Mouse (Mus musculus) ZHBTc4 (cell line): ENCODE data around the gene Dab2ip.

Source experiments
- DNase-seq: peaks from one replicate; pipeline ENCODE4 v3.0.0-alpha.2; 2011; ENCODE audit warnings: low read depth, low spot score

The Dab2ip gene

GRCm38 (mm10) chr2:35557911-35558825, at the start of gene Dab2ip:
Gene Dab2ip (plus strand): TSS chr2:35558266.
- peak; percentile 38 for DNase-seq

- no peak for DNase-seq
Measured at GRCm38 (mm10) chr2:35508597-35509342, 49.3 kb upstream of the Dab2ip start.

- peak; percentile 77 for DNase-seq
Measured at GRCm38 (mm10) chr2:35509343-35509667, 48.8 kb upstream of the Dab2ip start.

- no peak for DNase-seq
Measured at GRCm38 (mm10) chr2:35509888-35510287, 48.2 kb upstream of the Dab2ip start.

GRCm38 (mm10) chr2:35510920-35511319, 47.1 kb upstream of the Dab2ip start:
- peak; percentile 60 for DNase-seq

- no peak for DNase-seq
Measured at GRCm38 (mm10) chr2:35512226-35512625, 45.8 kb upstream of the Dab2ip start.

GRCm38 (mm10) chr2:35514051-35514892, 43.8 kb upstream of the Dab2ip start:
- DNase-seq: no peak

GRCm38 (mm10) chr2:35526612-35527242, 31.3 kb upstream of the Dab2ip start:
- DNase-seq: no peak

GRCm38 (mm10) chr2:35529086-35529485, 29.0 kb upstream of the Dab2ip start:
- no peak for DNase-seq

- no peak for DNase-seq
Measured at GRCm38 (mm10) chr2:35529856-35530255, 28.2 kb upstream of the Dab2ip start.

- DNase-seq: no peak
Measured at GRCm38 (mm10) chr2:35530732-35531131, 27.3 kb upstream of the Dab2ip start.

GRCm38 (mm10) chr2:35533646-35534045, 24.4 kb upstream of the Dab2ip start:
- DNase-seq: no peak

GRCm38 (mm10) chr2:35539276-35539972, 18.6 kb upstream of the Dab2ip start:
- DNase-seq: peak; percentile 98

GRCm38 (mm10) chr2:35540798-35541197, 17.3 kb upstream of the Dab2ip start:
- DNase-seq: no peak

GRCm38 (mm10) chr2:35544717-35545116, 13.3 kb upstream of the Dab2ip start:
- peak; percentile 85 for DNase-seq

- DNase-seq: peak; percentile 18
Measured at GRCm38 (mm10) chr2:35545125-35545590, 12.9 kb upstream of the Dab2ip start.

GRCm38 (mm10) chr2:35546462-35546861, 11.6 kb upstream of the Dab2ip start:
- no peak for DNase-seq

GRCm38 (mm10) chr2:35549191-35549590, 8.9 kb upstream of the Dab2ip start:
- no peak for DNase-seq

- DNase-seq: no peak
Measured at GRCm38 (mm10) chr2:35550097-35550496, 8.0 kb upstream of the Dab2ip start.

- no peak for DNase-seq
Measured at GRCm38 (mm10) chr2:35556918-35557486, 1.1 kb upstream of the Dab2ip start.
